Mouse (Mus musculus) olfactory bulb, adult 2 months (tissue): ENCODE data around the gene Rgma.

Experiments
- CTCF ChIP-seq: fragments of 200-500 bp; IDR thresholded peaks from 2 replicates; pipeline ENCODE4 v1.5.1; 2012; ENCODE audit warnings: low read depth, mild to moderate bottlenecking, low read length, moderate library complexity; ENCODE audit not compliant: insufficient read depth
- POLR2A ChIP-seq: fragments of 200-500 bp; IDR thresholded peaks from 2 replicates; pipeline ENCODE4 v1.6.1; 2012; ENCODE audit warnings: mild to moderate bottlenecking, low read depth, low read length, moderate library complexity; ENCODE audit not compliant: insufficient read depth

GRCm38 (mm10) chr7:73336380-73336779 lies 38.9 kb upstream of the Rgma start:
- TF ChIP-seq CTCF (no peak), POLR2A (no peak)
